Mouse (Mus musculus) forebrain, embryonic 13.5 days (tissue): ENCODE results near the gene Prickle2. TPM values are rescaled to one million over a fixed set of nuclear protein-coding genes. Genes with fewer than 3 reads are reported as not detected.

Experiments used
- polyA plus RNA-seq: library from polyadenylated mRNA; unstranded; fragments of >200 nt; fragmentation: Nextera tagmentation; extraction: Ambion mirVana; gene quantifications from 2 replicates; pipeline ENCODE4 v1.2.1, GENCODE M21; 2015

Gene Prickle2
- polyA plus RNA-seq, 1 experiment from 2014 or later = 4.3 TPM

Other genes with a start within 250 kb of the Prickle2 start
- gene A730049H05Rik, start 110.3 kb upstream of the Prickle2 start, polyA plus RNA-seq = 0.25 and 0.42 TPM in 2 replicates
- not detected in 2 replicates for gene Gm15737, start 163.2 kb upstream of the Prickle2 start, polyA plus RNA-seq
- gene Adamts9, start 237.3 kb upstream of the Prickle2 start, polyA plus RNA-seq = 0.89 and 1.4 TPM in 2 replicates